Mouse (Mus musculus): ENCODE results near the gene Vac14. TPM values are rescaled to one million over a fixed set of nuclear protein-coding genes. Genes with fewer than 3 reads are reported as not detected.

The Vac14 gene
- polyA plus RNA-seq, 1 experiment from 2014 or later, result 19.6 TPM

GRCm38 (mm10) chr8:110708429-110708828, 90.0 kb downstream of the Vac14 start:
- Histone ChIP-seq H3K4me2 (ENCODE audit: low read length) (no peak overlapping the region), H3K27ac (replicated peaks in 1 of 2; ENCODE audit: control insufficient read depth in 1 of 2, insufficient read depth in 1 of 2, low read depth in 2 of 2, low read length in 2 of 2) (no peak overlapping the region), H3K36me3 (ENCODE audit: control insufficient read depth, insufficient read depth, low read length) (no peaks in the 10 kb centered on the region; the same call in 1 of the 2 replicates), H3K9me3 (ENCODE audit: control insufficient read depth, low read length) (no peaks in the 10 kb centered on the region), H3K4me1 (ENCODE audit: control insufficient read depth in 2 of 2, insufficient read depth in 2 of 2, low read length in 2 of 2) (peaks cover 65 to 74% of the 10 kb centered on the region in 2 experiments), H3K9ac (ENCODE audit: low read length) (no peak overlapping the region), H3K4me3 (ENCODE audit: control insufficient read depth in 1 of 2, insufficient read depth in 1 of 2, low read depth in 1 of 2, low read length in 2 of 2) (no peak overlapping the region), H3K27me3 (ENCODE audit: control insufficient read depth, insufficient read depth, low read length) (no peaks in the 10 kb centered on the region)
- WGBS, result 90% methylated on average over 11 of the region's 11 CpGs
- ATAC-seq (ENCODE audit: insufficient number of reproducible peaks, insufficient read depth, low FRiP score, low read depth), result no peak

- Histone ChIP-seq H3K4me2 (ENCODE audit: low read length) (no peak overlapping the region), H3K27ac (replicated peaks in 1 of 2; ENCODE audit: control insufficient read depth in 1 of 2, insufficient read depth in 1 of 2, low read depth in 2 of 2, low read length in 2 of 2) (peak overlapping the region; percentile 85 to 90), H3K4me3 (ENCODE audit: control insufficient read depth in 1 of 2, insufficient read depth in 1 of 2, low read depth in 1 of 2, low read length in 2 of 2) (no peak overlapping the region), H3K4me1 (ENCODE audit: control insufficient read depth in 2 of 2, insufficient read depth in 2 of 2, low read length in 2 of 2) (peaks cover 65 to 73% of the 10 kb centered on the region in 2 experiments), H3K9ac (ENCODE audit: low read length) (peak overlapping the region; percentile 45), H3K27me3 (ENCODE audit: control insufficient read depth, insufficient read depth, low read length) (no peaks in the 10 kb centered on the region), H3K36me3 (ENCODE audit: control insufficient read depth, insufficient read depth, low read length) (no peaks in the 10 kb centered on the region; the same call in 1 of the 2 replicates), H3K9me3 (ENCODE audit: control insufficient read depth, low read length) (no peaks in the 10 kb centered on the region)
- 55% methylated on average over 3 of the region's 3 CpGs for WGBS
- no peak for ATAC-seq (ENCODE audit: insufficient number of reproducible peaks, insufficient read depth, low FRiP score, low read depth)
Observed at GRCm38 (mm10) chr8:110710593-110710992, 92.2 kb downstream of the Vac14 start.

- no peaks in the 10 kb centered on the region for H3K27me3 ChIP-seq (ENCODE audit: control insufficient read depth, insufficient read depth, low read length)
- 13% methylated on average over 13 of the region's 13 CpGs for WGBS
- H3K4me2 ChIP-seq (ENCODE audit: low read length), result no peak overlapping the region
- no peaks in the 10 kb centered on the region; the same call in 1 of the 2 replicates for H3K36me3 ChIP-seq (ENCODE audit: control insufficient read depth, insufficient read depth, low read length)
- H3K4me3 ChIP-seq (ENCODE audit: control insufficient read depth in 1 of 2, insufficient read depth in 1 of 2, low read depth in 1 of 2, low read length in 2 of 2), result no peak overlapping the region
- peaks cover 65 to 73% of the 10 kb centered on the region in 2 experiments for H3K4me1 ChIP-seq (ENCODE audit: control insufficient read depth in 2 of 2, insufficient read depth in 2 of 2, low read length in 2 of 2)
- no peaks in the 10 kb centered on the region for H3K9me3 ChIP-seq (ENCODE audit: control insufficient read depth, low read length)
- peak; percentile 71 for ATAC-seq (ENCODE audit: insufficient number of reproducible peaks, insufficient read depth, low FRiP score, low read depth)
- peak overlapping the region; percentile 85 to 90 for H3K27ac ChIP-seq (replicated peaks in 1 of 2; ENCODE audit: control insufficient read depth in 1 of 2, insufficient read depth in 1 of 2, low read depth in 2 of 2, low read length in 2 of 2)
- H3K9ac ChIP-seq (ENCODE audit: low read length), result peak overlapping the region; percentile 45
Observed at GRCm38 (mm10) chr8:110711271-110711934, 93.0 kb downstream of the Vac14 start.

DNA sequence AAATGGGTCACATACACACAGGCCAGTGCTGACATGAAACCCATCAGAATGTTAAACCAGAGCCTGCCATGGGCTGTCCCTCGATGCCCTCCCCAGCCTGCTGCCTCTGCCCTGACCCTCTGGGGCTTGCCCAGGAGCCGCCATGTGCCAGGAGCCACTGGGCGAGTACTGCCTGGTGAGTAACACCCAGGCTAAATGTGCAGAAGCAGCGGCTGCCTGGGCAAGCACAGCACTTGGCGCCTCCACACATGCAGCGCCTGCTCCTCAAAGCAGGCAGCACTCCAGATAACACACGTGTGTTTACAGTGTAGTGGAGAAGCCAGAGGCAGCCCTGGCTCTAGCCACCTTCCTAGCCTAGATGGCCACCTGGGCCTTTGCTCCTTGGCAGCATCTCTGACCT, 94.7 kb downstream of the Vac14 start:
- Histone ChIP-seq H3K4me1 (ENCODE audit: control insufficient read depth in 2 of 2, insufficient read depth in 2 of 2, low read length in 2 of 2) (peaks cover 73 to 83% of the 10 kb centered on the region in 2 experiments), H3K4me3 (ENCODE audit: control insufficient read depth in 1 of 2, insufficient read depth in 1 of 2, low read depth in 1 of 2, low read length in 2 of 2) (no peak overlapping the region), H3K36me3 (ENCODE audit: control insufficient read depth, insufficient read depth, low read length) (no peaks in the 10 kb centered on the region; the same call in 1 of the 2 replicates), H3K9ac (ENCODE audit: low read length) (0 out of 2 replicates have a peak overlapping the region, but pooled peaks have one; percentile 21), H3K9me3 (ENCODE audit: control insufficient read depth, low read length) (no peaks in the 10 kb centered on the region), H3K4me2 (ENCODE audit: low read length) (no peak overlapping the region), H3K27me3 (ENCODE audit: control insufficient read depth, insufficient read depth, low read length) (no peaks in the 10 kb centered on the region), H3K27ac (replicated peaks in 1 of 2; ENCODE audit: control insufficient read depth in 1 of 2, insufficient read depth in 1 of 2, low read depth in 2 of 2, low read length in 2 of 2) (peak overlapping the region; percentile 49 to 59; a peak in 3 of 4 replicates)
- ATAC-seq (ENCODE audit: insufficient number of reproducible peaks, insufficient read depth, low FRiP score, low read depth), result no peak
- 45% methylated on average over 7 of the region's 7 CpGs for WGBS

DNA sequence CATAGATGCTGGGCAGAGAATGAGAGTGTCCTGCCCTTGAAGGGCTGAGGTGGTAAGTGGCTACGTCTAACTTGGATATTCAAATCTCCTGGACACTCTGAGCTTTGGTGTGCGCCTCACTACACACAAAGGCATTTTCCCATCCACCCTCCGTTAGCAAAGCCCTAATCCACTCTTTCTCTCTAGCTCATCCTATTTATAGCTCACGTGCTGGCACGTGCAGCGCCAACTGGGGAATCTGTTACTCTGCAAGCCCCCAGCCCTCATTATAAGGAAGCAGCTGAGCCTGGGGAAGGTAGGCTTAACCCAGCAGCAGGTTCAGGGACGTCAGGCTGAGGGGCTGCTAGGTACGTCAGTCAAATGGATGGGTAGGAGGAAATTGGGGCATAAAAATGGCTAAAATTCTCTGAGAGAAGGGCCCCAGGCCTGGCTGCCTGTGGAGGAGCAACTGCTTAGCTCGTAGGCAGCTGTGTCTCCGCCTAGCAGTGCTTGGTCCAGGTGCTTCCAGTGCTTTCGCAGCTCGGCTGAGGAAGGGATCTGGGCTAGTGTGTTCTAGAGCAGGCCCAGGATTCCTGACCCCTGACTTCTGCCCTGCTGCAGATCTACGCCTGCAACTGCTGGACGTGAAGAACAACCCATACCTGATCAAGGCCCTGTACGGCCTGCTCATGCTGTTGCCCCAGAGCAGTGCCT, 96.6 kb downstream of the Vac14 start:
- Histone ChIP-seq H3K9me3 (ENCODE audit: control insufficient read depth, low read length) (no peaks in the 10 kb centered on the region), H3K36me3 (ENCODE audit: control insufficient read depth, insufficient read depth, low read length) (no peaks in the 10 kb centered on the region; the same call in 1 of the 2 replicates), H3K9ac (ENCODE audit: low read length) (peak overlapping the region; percentile 63), H3K27ac (replicated peaks in 1 of 2; ENCODE audit: control insufficient read depth in 1 of 2, insufficient read depth in 1 of 2, low read depth in 2 of 2, low read length in 2 of 2) (peak overlapping the region; percentile 71 to 90), H3K4me2 (ENCODE audit: low read length) (peak overlapping the region; percentile 16), H3K4me3 (ENCODE audit: control insufficient read depth in 1 of 2, insufficient read depth in 1 of 2, low read depth in 1 of 2, low read length in 2 of 2) (no peak overlapping the region), H3K27me3 (ENCODE audit: control insufficient read depth, insufficient read depth, low read length) (no peaks in the 10 kb centered on the region), H3K4me1 (ENCODE audit: control insufficient read depth in 2 of 2, insufficient read depth in 2 of 2, low read length in 2 of 2) (peaks cover 86 to 93% of the 10 kb centered on the region in 2 experiments)
- WGBS, result 48% methylated on average over 15 of the region's 15 CpGs
- no peak for ATAC-seq (ENCODE audit: insufficient number of reproducible peaks, insufficient read depth, low FRiP score, low read depth)

DNA sequence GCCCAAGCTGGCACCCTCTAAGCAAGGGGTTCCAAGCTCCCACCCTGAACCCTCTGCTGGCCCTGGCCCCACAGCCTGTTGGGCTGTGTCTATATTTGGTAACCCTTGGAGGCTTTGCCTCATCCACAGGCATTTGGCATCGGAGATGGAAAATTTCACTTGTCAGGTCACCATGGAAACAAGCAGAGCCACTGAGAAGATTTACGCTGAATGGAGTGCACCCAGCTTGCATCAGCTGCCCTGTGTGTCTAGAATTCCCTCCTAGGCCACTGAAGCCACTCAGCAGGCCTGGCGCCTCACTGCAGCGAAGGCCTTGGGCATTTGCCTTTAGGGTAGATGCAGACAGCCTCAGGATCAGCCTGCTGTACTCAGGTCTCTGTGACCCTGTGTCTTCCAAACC, 97.7 kb downstream of the Vac14 start:
- Histone ChIP-seq H3K9ac (ENCODE audit: low read length) (peak overlapping the region; percentile 63), H3K27ac (replicated peaks in 1 of 2; ENCODE audit: control insufficient read depth in 1 of 2, insufficient read depth in 1 of 2, low read depth in 2 of 2, low read length in 2 of 2) (peak overlapping the region; percentile 71 to 90), H3K4me3 (ENCODE audit: control insufficient read depth in 1 of 2, insufficient read depth in 1 of 2, low read depth in 1 of 2, low read length in 2 of 2) (no peak overlapping the region), H3K27me3 (ENCODE audit: control insufficient read depth, insufficient read depth, low read length) (no peaks in the 10 kb centered on the region), H3K36me3 (ENCODE audit: control insufficient read depth, insufficient read depth, low read length) (no peaks in the 10 kb centered on the region; the same call in 1 of the 2 replicates), H3K4me2 (ENCODE audit: low read length) (peak overlapping the region; percentile 16), H3K4me1 (ENCODE audit: control insufficient read depth in 2 of 2, insufficient read depth in 2 of 2, low read length in 2 of 2) (peaks cover 81 to 89% of the 10 kb centered on the region in 2 experiments), H3K9me3 (ENCODE audit: control insufficient read depth, low read length) (no peaks in the 10 kb centered on the region)
- ATAC-seq (ENCODE audit: insufficient number of reproducible peaks, insufficient read depth, low FRiP score, low read depth), result 0 out of 2 replicates have a peak, but pooled peaks have one; percentile 19
- WGBS, result 34% methylated on average over 4 of the region's 4 CpGs

DNA sequence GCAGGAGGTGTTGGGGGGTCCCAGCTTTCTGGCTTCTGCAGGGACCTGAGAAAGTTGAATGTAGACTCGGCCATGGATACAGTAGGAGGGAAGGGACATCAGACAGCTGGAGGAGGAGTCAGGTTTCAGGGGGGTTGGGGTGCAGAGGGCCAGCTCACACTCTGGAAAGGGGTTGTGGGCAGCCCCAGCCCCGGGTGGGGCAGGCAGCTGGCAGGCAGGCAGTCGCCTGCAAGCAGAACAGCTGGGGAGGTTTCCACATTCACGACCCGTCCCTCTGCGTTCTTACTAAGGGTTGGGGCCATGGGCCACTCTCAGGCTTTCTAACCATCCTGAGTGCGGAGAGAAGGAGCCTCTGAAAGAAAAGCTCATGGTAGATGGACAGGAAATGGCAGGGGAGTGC, 98.7 kb downstream of the Vac14 start:
- Histone ChIP-seq H3K9me3 (ENCODE audit: control insufficient read depth, low read length) (no peaks in the 10 kb centered on the region), H3K36me3 (ENCODE audit: control insufficient read depth, insufficient read depth, low read length) (no peaks in the 10 kb centered on the region), H3K4me2 (ENCODE audit: low read length) (no peak overlapping the region), H3K4me3 (ENCODE audit: control insufficient read depth in 1 of 2, insufficient read depth in 1 of 2, low read depth in 1 of 2, low read length in 2 of 2) (no peak overlapping the region), H3K4me1 (ENCODE audit: control insufficient read depth in 2 of 2, insufficient read depth in 2 of 2, low read length in 2 of 2) (peaks cover 70 to 79% of the 10 kb centered on the region in 2 experiments), H3K27me3 (ENCODE audit: control insufficient read depth, insufficient read depth, low read length) (no peaks in the 10 kb centered on the region), H3K27ac (replicated peaks in 1 of 2; ENCODE audit: control insufficient read depth in 1 of 2, insufficient read depth in 1 of 2, low read depth in 2 of 2, low read length in 2 of 2) (no peak overlapping the region), H3K9ac (ENCODE audit: low read length) (peak overlapping the region; percentile 63; the same call in 1 of the 2 replicates)
- 71% methylated on average over 7 of the region's 7 CpGs for WGBS
- ATAC-seq (ENCODE audit: insufficient number of reproducible peaks, insufficient read depth, low FRiP score, low read depth), result no peak
